Mouse (Mus musculus): ENCODE data around the gene Rdh1. TPM values are rescaled to one million over a fixed set of nuclear protein-coding genes. Genes with fewer than 3 reads are reported as not detected.

Gene Rdh1
- polyA plus RNA-seq, 1 experiment = not detected

- Histone ChIP-seq H3K36me3 (ENCODE audit: control insufficient read depth) (peaks cover 55% of the 10 kb centered on the region), H3K9me3 (ENCODE audit: control insufficient read depth, low read length) (peaks cover 27% of the 10 kb centered on the region), H3K4me3 (replicated peaks) (no peak overlapping the region), H3K27me3 (ENCODE audit: control insufficient read depth) (peaks cover 5% of the 10 kb centered on the region), H3K4me1 (ENCODE audit: control insufficient read depth) (peaks cover 7% of the 10 kb centered on the region)
- TF ChIP-seq GATA1 (IDR thresholded peaks at IDR 0.05; ENCODE audit: low read length) = no peak
- TF ChIP-seq TAL1 (IDR thresholded peaks at IDR 0.05; ENCODE audit: low read length) = no peak
These were observed 14.9 kb upstream of the Rdh1 start for GRCm38 (mm10) chr10:127744661-127745060.

GRCm38 (mm10) chr10:127745886-127746285 is 13.6 kb upstream of the Rdh1 start:
- Histone ChIP-seq H3K9me3 (ENCODE audit: control insufficient read depth, low read length) (peaks cover 27% of the 10 kb centered on the region), H3K36me3 (ENCODE audit: control insufficient read depth) (peaks cover 55% of the 10 kb centered on the region), H3K4me3 (replicated peaks) (no peak overlapping the region), H3K4me1 (ENCODE audit: control insufficient read depth) (no peaks in the 10 kb centered on the region; the same call in 1 of the 2 replicates), H3K27me3 (ENCODE audit: control insufficient read depth) (peaks cover 10% of the 10 kb centered on the region)
- TF ChIP-seq GATA1 (IDR thresholded peaks at IDR 0.05; ENCODE audit: low read length) (no peak), TAL1 (IDR thresholded peaks at IDR 0.05; ENCODE audit: low read length) (no peak)

DNA sequence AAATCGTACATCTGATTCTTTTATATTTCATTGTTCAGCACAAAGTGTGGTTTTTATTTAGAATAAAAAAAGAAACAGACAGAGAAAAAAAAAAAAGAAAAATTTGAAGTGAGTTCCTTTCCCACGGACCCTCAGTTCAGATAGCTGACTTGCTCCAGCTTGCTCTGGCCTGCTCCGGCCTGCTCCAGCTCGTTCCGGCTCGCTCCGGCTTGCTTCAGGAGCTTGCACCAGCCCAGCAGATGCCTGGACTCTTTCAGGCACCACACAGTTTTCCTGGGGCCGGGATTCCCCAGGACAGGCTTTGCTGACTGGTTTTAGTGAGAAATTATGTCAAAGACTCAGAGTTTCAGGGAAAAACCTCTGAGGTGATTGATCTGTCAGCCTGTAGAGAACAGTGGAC is 12.3 kb upstream of the Rdh1 start:
- Histone ChIP-seq H3K4me3 (replicated peaks) (no peak overlapping the region), H3K36me3 (ENCODE audit: control insufficient read depth) (peaks cover 42% of the 10 kb centered on the region), H3K27me3 (ENCODE audit: control insufficient read depth) (peaks cover 10% of the 10 kb centered on the region), H3K4me1 (ENCODE audit: control insufficient read depth) (peaks cover 2% of the 10 kb centered on the region), H3K9me3 (ENCODE audit: control insufficient read depth, low read length) (peaks cover 19% of the 10 kb centered on the region)
- no peak for TF ChIP-seq GATA1 (IDR thresholded peaks at IDR 0.05; ENCODE audit: low read length)

DNA sequence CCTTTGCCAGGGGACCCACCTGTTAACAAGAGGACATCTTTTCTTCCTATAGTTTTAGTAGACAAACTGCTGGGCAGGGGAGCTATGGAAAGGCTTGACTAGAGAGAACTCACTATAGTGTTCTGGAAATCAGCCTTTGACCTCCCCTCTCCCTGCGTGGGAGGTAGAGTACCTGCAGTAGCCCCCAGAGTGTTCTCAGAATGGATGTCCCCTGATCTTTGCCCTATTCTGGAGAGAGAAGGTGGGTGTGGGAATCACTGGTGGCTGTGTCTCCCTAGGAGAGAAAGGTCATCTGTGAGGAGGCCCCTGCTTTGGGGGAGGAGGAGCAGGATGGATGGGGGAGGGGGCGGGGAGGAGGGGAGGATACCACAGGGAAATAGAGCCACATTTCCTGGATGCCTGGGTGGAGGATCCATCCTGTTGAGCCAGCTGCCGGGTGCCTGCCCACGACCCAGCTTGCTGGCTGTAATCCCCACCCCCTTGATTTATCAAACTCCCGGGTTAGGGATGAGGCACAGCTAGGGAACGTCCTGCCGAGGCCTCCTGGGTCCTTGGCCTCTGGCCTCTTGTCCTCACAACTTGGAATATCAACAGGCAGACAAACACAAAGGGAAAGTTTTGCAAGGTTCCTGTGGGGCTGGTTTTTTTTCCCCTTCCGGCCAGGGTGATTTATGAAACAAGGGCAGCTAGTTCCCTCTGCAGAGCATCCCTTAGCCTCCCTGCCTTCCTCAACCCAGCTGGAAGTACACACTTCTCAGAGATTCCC is 10.5 kb upstream of the Rdh1 start:
- Histone ChIP-seq H3K4me1 (ENCODE audit: control insufficient read depth) (peaks cover 4% of the 10 kb centered on the region), H3K4me3 (replicated peaks) (no peak overlapping the region), H3K36me3 (ENCODE audit: control insufficient read depth) (peaks cover 25% of the 10 kb centered on the region), H3K27me3 (ENCODE audit: control insufficient read depth) (peaks cover 10% of the 10 kb centered on the region), H3K9me3 (ENCODE audit: control insufficient read depth, low read length) (peaks cover under 1% of the 10 kb centered on the region; the same call in 1 of the 2 replicates)
- TF ChIP-seq TAL1 (IDR thresholded peaks at IDR 0.05; ENCODE audit: low read length) = no peak
- no peak for TF ChIP-seq GATA1 (IDR thresholded peaks at IDR 0.05; ENCODE audit: low read length)

DNA sequence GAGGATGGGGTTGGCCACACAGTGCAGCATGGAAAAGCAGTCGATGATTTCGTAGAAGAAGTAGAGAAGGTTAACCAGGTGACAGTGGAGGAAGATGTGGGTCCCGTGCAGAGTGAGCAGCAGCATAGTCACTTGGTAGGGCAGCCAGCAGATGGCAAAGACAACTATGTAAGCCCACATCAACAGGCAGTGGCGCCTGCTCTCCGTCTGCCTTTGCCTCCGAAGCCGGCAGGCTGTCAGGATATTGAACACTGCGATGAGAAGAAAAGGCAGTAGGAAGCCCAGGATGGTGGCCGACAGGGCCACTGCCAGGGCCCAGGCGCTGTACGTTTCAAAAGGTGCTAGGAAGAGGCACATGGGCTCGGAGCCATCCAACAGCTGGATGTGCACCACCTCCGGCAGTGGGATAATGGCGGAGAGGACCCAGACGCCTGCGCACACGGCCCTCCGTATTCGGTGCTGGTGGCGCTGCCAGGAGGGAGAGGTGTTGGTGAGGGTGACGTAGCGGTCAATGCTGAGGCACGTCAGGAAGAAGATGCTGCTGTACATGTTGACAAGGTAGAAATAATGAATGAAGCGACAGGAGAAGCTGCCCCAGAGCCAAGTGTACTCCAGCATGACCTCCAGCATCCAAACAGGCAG is 9.3 kb upstream of the Rdh1 start:
- Histone ChIP-seq H3K36me3 (ENCODE audit: control insufficient read depth) (peaks cover 17% of the 10 kb centered on the region), H3K4me1 (ENCODE audit: control insufficient read depth) (peaks cover 7% of the 10 kb centered on the region), H3K27me3 (ENCODE audit: control insufficient read depth) (peaks cover 10% of the 10 kb centered on the region), H3K9me3 (ENCODE audit: control insufficient read depth, low read length) (no peaks in the 10 kb centered on the region), H3K4me3 (replicated peaks) (peak overlapping the region; percentile 21)
- TF ChIP-seq TAL1 (IDR thresholded peaks at IDR 0.05; ENCODE audit: low read length) (no peak), GATA1 (IDR thresholded peaks at IDR 0.05; ENCODE audit: low read length) (no peak)

GRCm38 (mm10) chr10:127751548-127751947 is 8.0 kb upstream of the Rdh1 start, which contains the start of gene Gpr182:
Gene Gpr182, minus strand, starts transcription at chr10:127751732.
- Histone ChIP-seq H3K36me3 (ENCODE audit: control insufficient read depth) (peaks cover 7% of the 10 kb centered on the region), H3K27me3 (ENCODE audit: control insufficient read depth) (peaks cover 10% of the 10 kb centered on the region), H3K4me3 (replicated peaks) (peak within 1 kb of the TSS; percentile 21), H3K4me1 (ENCODE audit: control insufficient read depth) (peaks cover 12% of the 10 kb centered on the region), H3K9me3 (ENCODE audit: control insufficient read depth, low read length) (no peaks in the 10 kb centered on the region)
- TF ChIP-seq GATA1 (IDR thresholded peaks at IDR 0.05; ENCODE audit: low read length) (no peak), TAL1 (IDR thresholded peaks at IDR 0.05; ENCODE audit: low read length) (no peak)

DNA sequence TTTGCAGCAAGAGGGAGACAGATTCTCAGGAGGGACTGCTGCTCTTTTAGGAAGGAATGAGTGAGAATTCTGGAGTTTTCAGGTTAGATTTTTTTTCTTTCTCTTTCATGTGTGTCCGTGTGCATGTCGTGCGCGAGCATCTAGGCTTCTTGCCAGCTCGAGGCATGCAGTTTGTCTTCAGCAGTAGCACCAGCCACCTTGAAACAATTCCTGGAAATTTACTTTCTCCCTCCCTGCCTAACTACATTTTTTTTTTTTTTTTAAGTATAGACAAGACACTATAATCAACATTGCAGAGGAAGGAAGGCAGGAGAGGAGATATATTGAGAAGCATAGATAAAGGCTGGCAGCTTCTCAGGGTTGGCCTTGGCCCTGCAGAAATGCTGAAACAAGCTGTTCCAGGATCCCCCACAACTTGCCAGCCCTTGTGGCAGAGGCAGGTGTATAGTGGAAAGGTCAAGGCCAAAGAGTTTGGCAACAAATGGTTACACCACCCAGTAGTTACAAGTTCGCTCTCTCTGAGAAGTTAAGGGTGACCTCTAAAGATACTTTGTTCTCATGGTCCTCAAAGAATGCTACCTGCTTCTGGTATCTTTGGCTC is 4.9 kb upstream of the Rdh1 start:
- no peaks in the 10 kb centered on the region; the same call in 1 of the 2 replicates for H3K36me3 ChIP-seq (ENCODE audit: control insufficient read depth)
- H3K9me3 ChIP-seq (ENCODE audit: control insufficient read depth, low read length) = no peaks in the 10 kb centered on the region
- peaks cover 12% of the 10 kb centered on the region for H3K4me1 ChIP-seq (ENCODE audit: control insufficient read depth)
- TF ChIP-seq GATA1 (IDR thresholded peaks at IDR 0.05; ENCODE audit: low read length) = no peak
- H3K27me3 ChIP-seq (ENCODE audit: control insufficient read depth) = peaks cover 10% of the 10 kb centered on the region
- no peak overlapping the region for H3K4me3 ChIP-seq (replicated peaks)

GRCm38 (mm10) chr10:127755246-127755645 is 4.3 kb upstream of the Rdh1 start:
- Histone ChIP-seq H3K27me3 (ENCODE audit: control insufficient read depth) (peaks cover 5% of the 10 kb centered on the region), H3K4me1 (ENCODE audit: control insufficient read depth) (peaks cover 12% of the 10 kb centered on the region), H3K4me3 (replicated peaks) (no peak overlapping the region), H3K9me3 (ENCODE audit: control insufficient read depth, low read length) (no peaks in the 10 kb centered on the region), H3K36me3 (ENCODE audit: control insufficient read depth) (no peaks in the 10 kb centered on the region; the same call in 1 of the 2 replicates)
- no peak for TF ChIP-seq GATA1 (IDR thresholded peaks at IDR 0.05; ENCODE audit: low read length)
- no peak for TF ChIP-seq TAL1 (IDR thresholded peaks at IDR 0.05; ENCODE audit: low read length)
